Mouse (Mus musculus) R1 (cell line): ENCODE measurements at regions not wholly inside any gene's neighbourhood (a gene's known extent, or its start where the extent isn't known, plus 50 kb on each side); places are given as distances from the start of the nearest gene placed in this dataset.

Source experiments
- DNase-seq: peaks from one replicate; pipeline ENCODE4 v3.0.0-alpha.2; 2018; ENCODE audit warnings: low read depth, low spot score

- no peak for DNase-seq
Measured at GRCm38 (mm10) chr10:126815730-126816129, 85.4 kb downstream of the Atp23 start.

GRCm38 (mm10) chr10:126814968-126815367, 86.2 kb downstream of the Atp23 start:
- no peak for DNase-seq

GRCm38 (mm10) chr10:126813051-126813593, 88.0 kb downstream of the Atp23 start:
- DNase-seq = no peak

DNA sequence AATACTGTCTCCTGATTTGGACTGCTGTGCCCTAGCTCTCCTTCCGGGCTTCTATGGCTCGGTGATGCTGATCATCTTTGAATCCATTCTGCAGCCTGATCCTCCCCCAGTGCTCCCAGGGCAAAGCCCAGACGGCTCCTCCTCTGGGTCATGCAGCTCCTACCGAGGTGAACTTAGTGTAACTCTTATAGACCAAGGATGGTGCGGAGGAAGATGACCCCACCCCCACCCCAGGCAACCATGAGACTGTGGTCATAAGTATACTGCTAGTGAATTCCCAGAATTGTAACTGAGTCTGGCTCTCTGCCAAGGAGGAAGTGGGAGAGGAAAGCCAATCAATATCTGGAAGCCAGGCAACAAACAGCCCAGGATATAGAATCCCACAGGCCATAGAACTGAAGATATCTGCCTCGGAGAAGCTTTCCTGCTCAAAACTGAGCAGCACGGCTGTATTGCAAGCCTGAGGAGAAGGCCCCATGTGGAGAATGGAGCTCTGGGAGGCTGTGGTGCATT, 88.9 kb downstream of the Atp23 start:
- no peak for DNase-seq

DNA sequence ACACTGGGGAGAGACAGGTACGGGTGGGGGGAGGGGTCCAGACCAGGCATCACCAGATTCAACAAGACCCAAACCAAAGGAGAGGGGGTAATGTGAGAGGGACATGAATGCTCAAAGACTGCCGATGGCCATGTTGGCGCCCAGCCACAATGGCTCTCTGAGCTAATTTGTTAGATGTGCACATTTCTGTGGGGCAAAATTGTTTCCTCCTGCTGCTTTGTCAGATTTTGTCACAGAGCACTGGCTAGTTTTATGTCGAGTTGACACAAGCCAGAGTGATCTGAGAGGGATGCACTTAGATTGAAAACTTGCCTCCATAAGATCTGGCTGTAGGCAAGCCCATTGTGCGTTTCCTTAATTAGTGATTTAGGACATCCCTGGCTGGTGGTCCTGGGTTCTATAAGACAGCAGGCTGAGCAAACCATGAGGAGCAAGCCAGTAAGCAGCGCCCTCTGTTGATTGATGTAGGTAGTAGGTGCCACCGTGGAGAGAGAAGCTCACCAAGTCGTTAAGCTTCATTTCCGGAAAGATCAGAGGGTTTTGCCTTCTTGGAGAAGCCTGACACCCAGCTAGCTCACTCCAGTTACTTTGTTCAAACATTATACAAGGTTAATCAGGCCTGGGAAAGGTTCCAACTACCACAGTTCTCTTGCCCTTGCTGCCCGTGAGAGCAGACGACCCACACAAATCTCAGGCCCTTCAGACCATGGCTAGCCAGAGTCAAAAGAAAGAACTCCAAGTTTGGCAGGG, 90.6 kb downstream of the Atp23 start:
- DNase-seq = peak; percentile 56

- DNase-seq = peak; percentile 44
Measured at GRCm38 (mm10) chr10:126809587-126809986, 91.6 kb downstream of the Atp23 start.

DNA sequence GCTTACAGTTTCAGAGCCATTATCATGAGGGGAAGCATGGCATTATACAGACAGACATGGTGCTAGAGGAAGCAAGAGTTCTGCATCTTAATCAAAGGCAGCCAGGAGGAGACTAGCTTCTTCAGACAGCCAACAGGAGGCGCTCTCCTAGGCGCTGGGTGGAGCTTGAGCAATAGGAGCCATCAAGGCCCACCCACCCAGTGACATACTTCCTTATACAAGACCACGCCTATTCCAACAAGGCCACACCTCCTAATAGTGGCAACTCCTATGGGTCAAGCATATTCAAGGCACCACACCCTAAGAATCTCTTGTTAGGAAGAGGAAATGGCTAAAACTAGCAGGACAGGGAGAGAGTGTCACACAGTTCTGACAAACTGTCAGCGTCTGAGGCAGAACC, 94.3 kb downstream of the Atp23 start:
- peak; percentile 85 for DNase-seq

DNA sequence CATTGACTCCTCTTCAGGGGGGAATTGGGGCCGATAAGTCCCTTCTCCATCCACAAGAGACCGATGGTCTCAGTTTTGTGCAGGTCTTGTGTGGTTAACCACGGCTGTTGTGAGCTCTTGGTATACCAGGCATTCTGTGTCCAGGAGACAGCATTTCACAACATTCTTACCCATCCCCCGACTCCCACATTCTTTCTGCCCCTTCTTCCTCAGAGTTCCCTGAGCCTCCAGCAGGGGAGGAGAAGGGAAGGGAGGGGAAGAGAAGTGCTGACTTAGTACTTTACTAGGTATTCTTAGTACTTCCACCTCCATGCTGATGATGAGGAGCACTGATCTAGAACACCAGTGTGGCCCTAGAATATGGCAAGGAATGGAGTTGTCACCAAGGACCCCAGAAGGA, 98.4 kb downstream of the Atp23 start:
- DNase-seq = no peak

- DNase-seq = no peak
Measured at GRCm38 (mm10) chr10:126799393-126799792, 101.8 kb downstream of the Atp23 start.

- DNase-seq = no peak
Measured at GRCm38 (mm10) chr10:126793136-126793535, 108.0 kb downstream of the Atp23 start.

DNA sequence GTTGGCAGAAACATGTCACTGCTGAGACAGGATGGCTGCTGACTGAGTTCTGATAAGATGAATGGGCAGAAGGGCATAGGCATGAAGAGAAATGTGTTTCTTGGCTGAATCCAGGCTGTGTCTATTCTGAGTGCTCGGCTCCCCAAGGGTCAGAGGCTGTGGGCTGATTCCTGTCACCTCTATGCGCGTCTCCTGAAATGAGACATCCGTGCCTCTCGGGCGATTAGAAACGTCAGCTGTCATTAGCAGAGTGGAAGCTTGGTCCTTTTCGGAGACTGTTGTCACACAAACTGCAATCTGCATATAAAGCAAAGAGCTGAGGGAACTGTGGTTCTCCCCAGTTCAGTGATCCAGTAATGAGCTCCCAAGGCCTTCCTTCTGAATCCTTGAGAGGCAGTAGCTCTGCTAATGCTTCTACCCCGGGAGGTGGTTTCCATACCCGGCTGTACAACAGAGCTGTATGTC, 108.8 kb downstream of the Atp23 start:
- DNase-seq = no peak

DNA sequence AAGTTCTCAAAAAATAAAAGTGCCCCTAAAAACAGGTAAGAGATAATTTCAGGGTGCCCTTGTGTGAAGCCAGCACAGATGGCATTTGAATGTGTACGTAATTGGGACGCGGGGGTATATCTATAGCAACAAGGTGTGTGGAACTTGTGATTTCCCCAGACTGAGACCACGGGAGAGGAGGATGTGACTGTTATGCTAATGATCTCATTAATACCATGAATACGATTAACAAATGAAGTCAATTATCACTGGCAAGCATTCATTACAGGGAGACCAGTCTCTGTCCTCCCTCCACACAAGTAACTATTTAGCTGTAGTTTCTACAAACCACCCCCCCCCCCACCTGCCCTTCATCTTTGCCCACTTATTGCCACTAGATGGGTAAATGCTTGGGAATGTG, 112.9 kb downstream of the Atp23 start:
- DNase-seq = no peak

- peak; percentile 54 for DNase-seq
Measured at GRCm38 (mm10) chr10:126783161-126783560, 118.0 kb downstream of the Atp23 start.

- no peak for DNase-seq
Measured at GRCm38 (mm10) chr10:126776603-126777002, 124.6 kb downstream of the Atp23 start.

DNA sequence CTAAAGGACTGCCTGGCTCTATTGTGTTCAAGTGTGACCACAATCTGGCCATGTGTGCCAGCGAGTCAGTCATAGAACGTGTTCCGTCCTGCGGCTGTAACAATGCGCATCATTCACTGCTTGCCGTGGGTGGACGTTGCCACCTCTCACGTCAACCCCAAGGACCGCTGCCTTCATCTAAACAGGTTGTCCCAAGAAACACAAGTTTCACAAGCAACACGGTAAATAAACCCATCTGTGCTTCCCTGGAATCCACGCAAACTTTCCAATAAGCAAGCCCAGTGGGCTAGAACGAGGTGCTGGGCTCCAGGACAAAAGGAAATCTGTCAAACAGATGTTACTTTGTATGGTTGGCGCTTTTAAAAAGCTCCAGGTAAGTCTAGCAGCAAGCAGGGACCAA, 125.2 kb downstream of the Atp23 start:
- no peak for DNase-seq

DNA sequence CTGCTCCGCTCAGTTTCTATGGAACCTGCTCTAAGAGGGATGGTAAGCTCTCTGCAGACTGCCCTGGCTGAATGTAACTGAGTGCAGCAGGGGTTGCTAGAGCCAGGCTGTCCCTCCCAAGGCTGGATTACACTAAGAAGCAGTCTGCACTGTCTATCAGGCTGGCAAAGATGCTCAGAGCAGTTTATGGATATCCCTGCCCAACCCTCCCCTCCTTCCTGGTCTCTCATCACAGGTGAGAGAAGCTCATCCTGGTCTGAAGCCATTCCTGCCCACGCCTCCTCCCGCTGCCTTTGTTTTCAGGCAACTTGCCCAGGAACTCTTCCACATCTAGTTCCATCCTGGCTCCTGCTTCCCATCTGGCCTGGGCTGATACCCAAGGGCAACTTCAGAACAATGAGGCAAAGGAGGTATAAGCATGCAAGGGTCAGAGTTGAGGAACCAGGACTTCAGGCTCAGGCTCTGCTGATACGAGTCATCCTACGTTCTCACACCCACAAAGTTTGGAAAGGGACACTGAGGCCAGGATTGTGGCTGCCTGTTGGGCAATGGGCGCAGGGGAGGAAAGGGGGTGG, 130.6 kb downstream of the Atp23 start:
- DNase-seq = no peak

DNA sequence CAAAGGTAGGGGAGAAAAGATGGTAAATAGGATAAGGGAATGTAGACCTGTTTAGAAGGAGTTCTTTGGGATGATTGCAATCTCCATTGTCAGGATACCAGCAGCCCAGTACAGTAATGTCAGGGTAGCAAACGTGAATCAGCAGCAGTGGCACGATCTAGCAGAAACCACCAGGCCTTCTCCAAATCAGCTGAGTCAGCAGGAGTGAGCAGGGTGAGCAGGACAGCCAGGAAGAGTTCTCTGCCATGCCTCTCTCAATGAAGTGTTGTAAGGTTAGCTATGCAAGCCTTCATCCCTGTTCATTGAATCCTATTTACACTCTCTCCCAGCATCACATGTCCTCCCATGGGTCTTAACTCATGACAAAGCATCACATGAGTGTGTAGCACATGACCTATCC, 135.5 kb downstream of the Atp23 start:
- no peak for DNase-seq

- peak; percentile 83 for DNase-seq
Measured at GRCm38 (mm10) chr10:126764740-126765139, 136.4 kb downstream of the Atp23 start.

DNA sequence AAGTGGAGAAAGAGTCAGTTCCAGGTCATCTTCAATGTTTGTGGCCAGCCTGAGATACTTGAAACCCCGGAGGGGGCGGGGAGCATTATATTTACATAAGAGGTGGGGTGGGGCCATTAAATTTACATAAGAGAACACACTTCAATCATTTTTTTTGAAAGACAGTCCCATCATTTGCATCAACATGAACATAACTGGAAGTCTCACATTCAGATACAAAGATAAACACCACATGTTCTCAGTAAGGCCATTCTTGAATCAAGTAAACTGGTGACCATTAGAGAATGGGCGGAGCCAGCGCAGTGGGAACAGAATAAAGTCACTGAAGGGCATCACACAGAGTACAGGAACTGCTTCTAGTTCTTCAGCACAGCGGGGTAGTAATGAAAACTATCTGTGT, 137.2 kb downstream of the Atp23 start:
- DNase-seq = peak; percentile 63

GRCm38 (mm10) chr10:126758682-126759081, 142.5 kb downstream of the Atp23 start:
- no peak for DNase-seq

GRCm38 (mm10) chr10:126753201-126753600, 148.0 kb downstream of the Atp23 start:
- peak; percentile 58 for DNase-seq

GRCm38 (mm10) chr10:126752699-126753098, 148.5 kb downstream of the Atp23 start:
- DNase-seq = peak; percentile 41
